Comparison of ENCODE assay signal across 8 mouse cellular contexts in genomic region chr8:71396639-71397305, GRCm38 (mm10). TPM values are rescaled to one million over a fixed set of nuclear protein-coding genes. Genes with fewer than 3 reads are reported as not detected.
A peak's percentile ranks its signal among the peaks of the same experiment; 100 is the strongest.
DNase-seq lines count a peak whose midpoint lies in the region; ATAC-seq and TF ChIP-seq lines count a peak whose summit lies in the region.

Gene Babam1 (plus strand): TSS chr8:71396861.

- H3K4me2 ChIP-seq in heart, embryonic 11.5 days: peak within 1 kb of the TSS; percentile 93
- peak within 1 kb of the TSS; percentile 95 for H3K4me2 ChIP-seq in kidney, embryonic 16.5 days (replicated peaks; ENCODE audit: low read depth, low read length)
- peak within 1 kb of the TSS; percentile 98 for H3K4me2 ChIP-seq in myocyte (ENCODE audit: low read depth)

- H3K36me3 ChIP-seq in erythroblast, embryonic 14.5 days (ENCODE audit: control insufficient read depth): peaks cover 32% of the 10 kb centered on the region
- no peaks in the 10 kb centered on the region; the same call in 1 of the 2 replicates for H3K36me3 ChIP-seq in heart, embryonic 11.5 days (ENCODE audit: control insufficient read depth, insufficient read depth, low read length)
- peaks cover 25% of the 10 kb centered on the region for H3K36me3 ChIP-seq in kidney, embryonic 16.5 days (ENCODE audit: insufficient read depth, low read length)
- peaks cover 2% of the 10 kb centered on the region; the same call in 1 of the 2 replicates for H3K36me3 ChIP-seq in liver, adult 2 months (ENCODE audit: control insufficient read depth, insufficient read depth, low read length)
- no peaks in the 10 kb centered on the region for H3K36me3 ChIP-seq in myocyte (ENCODE audit: control insufficient read depth, insufficient read depth)
- peaks cover 2% of the 10 kb centered on the region for H3K36me3 ChIP-seq in splenic B cell, adult 2 months (ENCODE audit: control insufficient read depth, insufficient read depth, low read length, poor library complexity, severe bottlenecking)

- H3K4me1 ChIP-seq in erythroblast, embryonic 14.5 days (ENCODE audit: control insufficient read depth): peaks cover 35% of the 10 kb centered on the region
- peaks cover 15% of the 10 kb centered on the region for H3K4me1 ChIP-seq in heart, embryonic 11.5 days (ENCODE audit: control insufficient read depth, insufficient read depth, low read length)
- H3K4me1 ChIP-seq in kidney, embryonic 16.5 days (ENCODE audit: insufficient read depth, low read length): peaks cover 15% of the 10 kb centered on the region
- H3K4me1 ChIP-seq in liver, adult 2 months (ENCODE audit: control insufficient read depth, insufficient read depth, low read length): peaks cover 12% of the 10 kb centered on the region

- H3ac ChIP-seq in myocyte (ENCODE audit: control insufficient read depth, insufficient read length): peak within 1 kb of the TSS; percentile 73

- H3K9ac ChIP-seq in heart, embryonic 11.5 days (ENCODE audit: low read depth, low read length): peak within 1 kb of the TSS; percentile 86
- H3K9ac ChIP-seq in kidney, embryonic 16.5 days (replicated peaks; ENCODE audit: low read length): peak within 1 kb of the TSS; percentile 87
- peak within 1 kb of the TSS; percentile 79 for H3K9ac ChIP-seq in liver, adult 2 months (ENCODE audit: low read depth, low read length)

- TF ChIP-seq CTCF in brain, embryonic 14.5 days (IDR thresholded peaks at IDR 0.05; ENCODE audit: borderline replicate concordance, extremely low read depth, insufficient read depth, insufficient read length): no peak
- no peak for TF ChIP-seq CTCF in liver, adult 2 months (IDR thresholded peaks at IDR 0.05; ENCODE audit: low read depth, low read length)

- peaks cover 10% of the 10 kb centered on the region; the same call in 1 of the 2 replicates for H3K79me2 ChIP-seq in liver, adult 2 months (ENCODE audit: control insufficient read depth, insufficient read depth, low read length)
- peaks cover 16% of the 10 kb centered on the region for H3K79me2 ChIP-seq in myocyte (ENCODE audit: control insufficient read depth, insufficient read depth)

- H3K27me3 ChIP-seq in erythroblast, embryonic 14.5 days (ENCODE audit: control insufficient read depth): no peaks in the 10 kb centered on the region
- H3K27me3 ChIP-seq in heart, embryonic 11.5 days (ENCODE audit: control insufficient read depth, insufficient read depth, low read length): no peaks in the 10 kb centered on the region
- H3K27me3 ChIP-seq in kidney, embryonic 16.5 days (ENCODE audit: insufficient read depth, low read length): no peaks in the 10 kb centered on the region
- no peaks in the 10 kb centered on the region for H3K27me3 ChIP-seq in liver, adult 2 months (ENCODE audit: control insufficient read depth, insufficient read depth, low read length)
- H3K27me3 ChIP-seq in myocyte (ENCODE audit: control insufficient read depth, insufficient read depth, insufficient read length): no peaks in the 10 kb centered on the region
- H3K27me3 ChIP-seq in splenic B cell, adult 2 months (ENCODE audit: control insufficient read depth, insufficient read depth, low read length, poor library complexity, severe bottlenecking): no peaks in the 10 kb centered on the region

- H3K9me3 ChIP-seq in erythroblast, embryonic 14.5 days (ENCODE audit: control insufficient read depth, low read length): no peaks in the 10 kb centered on the region
- H3K9me3 ChIP-seq in heart, embryonic 11.5 days (replicated peaks; ENCODE audit: control insufficient read depth, low read length): no peaks in the 10 kb centered on the region
- H3K9me3 ChIP-seq in kidney, embryonic 16.5 days (ENCODE audit: low read length): no peaks in the 10 kb centered on the region

- WGBS in heart, embryonic 11.5 days (ENCODE audit: insufficient replicate concordance): 1% methylated on average over 34 of the region's 34 CpGs
- 1% methylated on average over 34 of the region's 34 CpGs for WGBS in kidney, embryonic 16.5 days
- under 1% methylated on average over 34 of the region's 34 CpGs for WGBS in liver, adult 2 months

- peak within 1 kb of the TSS; percentile 70 for H3K4me3 ChIP-seq in erythroblast, embryonic 14.5 days (replicated peaks)
- H3K4me3 ChIP-seq in heart, embryonic 11.5 days (ENCODE audit: low read depth, low read length): peak within 1 kb of the TSS; percentile 86
- peak within 1 kb of the TSS; percentile 96 for H3K4me3 ChIP-seq in kidney, embryonic 16.5 days (ENCODE audit: low read length)
- H3K4me3 ChIP-seq in liver, adult 2 months (ENCODE audit: insufficient read depth, low read depth, low read length): peak within 1 kb of the TSS; percentile 83
- H3K4me3 ChIP-seq in myocyte: peak within 1 kb of the TSS; percentile 81

- peak; percentile 92 for ATAC-seq in heart, embryonic 11.5 days (replicated peaks; ENCODE audit: insufficient number of reproducible peaks, low FRiP score, low TSS enrichment)
- ATAC-seq in kidney, embryonic 16.5 days (ENCODE audit: low FRiP score, low TSS enrichment): peak; percentile 97

- peak; percentile 62; the same call in 1 of the 2 replicates for TF ChIP-seq POLR2A in brain, embryonic 14.5 days (IDR thresholded peaks at IDR 0.05; ENCODE audit: borderline replicate concordance, extremely low read depth, insufficient read depth, insufficient read length, poor library complexity, severe bottlenecking)
- TF ChIP-seq POLR2A in liver, adult 2 months (IDR thresholded peaks at IDR 0.05; ENCODE audit: extremely low read depth, insufficient read depth, low read length): peak; percentile 15; the same call in 1 of the 2 replicates
- TF ChIP-seq POLR2A in myocyte (IDR thresholded peaks at IDR 0.05; ENCODE audit: insufficient read length, low read depth): peak; percentile 73

- DNase-seq in CD4-positive helper T cell, adult 2 months (ENCODE audit: low read depth, low spot score): peak; percentile 95
- peak; percentile 99 for DNase-seq in brain, embryonic 14.5 days (ENCODE audit: low read depth)
- DNase-seq in liver, adult 2 months (ENCODE audit: extremely low read depth, low read depth, low spot score): peak; percentile 100
- peak; percentile 93 for DNase-seq in splenic B cell, adult 2 months (ENCODE audit: low read depth, low spot score)

- H3K27ac ChIP-seq in heart, embryonic 11.5 days (ENCODE audit: low read depth, low read length): peak within 1 kb of the TSS; percentile 73
- peak within 1 kb of the TSS; percentile 92 for H3K27ac ChIP-seq in kidney, embryonic 16.5 days (ENCODE audit: low read length)
- peak within 1 kb of the TSS; percentile 72 for H3K27ac ChIP-seq in liver, adult 2 months (replicated peaks; ENCODE audit: insufficient read depth, low read depth, low read length)

TF ChIP-seq in myocyte, 11 proteins besides CTCF, POLR2A, EP300 and RAD21:
- no peak for TF ChIP-seq USF1 (IDR thresholded peaks at IDR 0.05; ENCODE audit: low read depth)
- TF ChIP-seq REST (IDR thresholded peaks at IDR 0.05; ENCODE audit: insufficient read depth, insufficient read length): no peak
- no peak for TF ChIP-seq MYOD1 (IDR thresholded peaks at IDR 0.05; ENCODE audit: control insufficient read depth in 1 of 3, insufficient read length in 2 of 3, low read depth in 2 of 3)
- TF ChIP-seq MYOG (IDR thresholded peaks at IDR 0.05; ENCODE audit: control insufficient read depth in 1 of 3, insufficient read depth in 1 of 3, insufficient read length in 2 of 3, low read depth in 2 of 3): no peak
- TF ChIP-seq SRF (IDR thresholded peaks at IDR 0.05; ENCODE audit: control insufficient read depth, insufficient read length, low read depth): no peak
- TF ChIP-seq POLR2AphosphoS2 (IDR thresholded peaks at IDR 0.05; ENCODE audit: insufficient read length, low read depth): peak; percentile 57
- no peak for TF ChIP-seq CEBPB (IDR thresholded peaks at IDR 0.05; ENCODE audit: insufficient read depth, poor library complexity, severe bottlenecking)

RNA-seq across cellular contexts. Expression of gene Babam1, which starts in this region (rescaled TPM):
- 115 and 119 TPM in 2 replicates for polyA plus RNA-seq in brain, embryonic 14.5 days (2012; rRNA removed)
- polyA plus RNA-seq in erythroblast, embryonic 14.5 days (2012): 15.4 and 18.1 TPM in 2 replicates
- 89.6 and 92.1 TPM in 2 replicates for polyA plus RNA-seq in heart, embryonic 11.5 days (2014; fragmentation: Nextera tagmentation; extraction: Ambion mirVana)
- 116 and 120 TPM in 2 replicates for polyA plus RNA-seq in kidney, embryonic 16.5 days (2015; fragmentation: Nextera tagmentation; extraction: Ambion mirVana)
- total RNA-seq in liver, adult 2 months (2014; rRNA removed): 42.7 and 44.8 TPM in 2 replicates
- 98.5 and 106 TPM in 2 replicates for polyA plus RNA-seq in liver, adult 2 months (2012; rRNA removed)
- 108 TPM for polyA plus RNA-seq in myocyte (2012; fragmentation: generic; extraction: Trizol)

Comparison
In these comparisons a context has a peak if more than half of its experiments do, and no peak if none do; other contexts are left out.
1. Peak in every context shown above with its lines: DNase-seq, ATAC-seq, H3K4me3 ChIP-seq and H3K27ac ChIP-seq.
2. POLR2A ChIP-seq: peak in every context shown above with its lines; median percentile 73 in myocyte; 62 in brain, embryonic 14.5 days; 15 in liver, adult 2 months.